In genomic region chr16:38743941-38744673, GRCm38 (mm10) we compare ENCODE assay signal across 22 mouse cellular contexts. TPM values are rescaled to one million over a fixed set of nuclear protein-coding genes. Genes with fewer than 3 reads are reported as not detected.
DNase-seq lines count a peak whose midpoint lies in the region; ATAC-seq and TF ChIP-seq lines count a peak whose summit lies in the region.
"Had no signal": no experiment of that assay in that cellular context is flagged by ENCODE, and none has a peak within 500 bp of the region (broad histone marks: within the 10 kb centered on the region; RNA-seq: fewer than 3 reads in every experiment).

No protein-coding gene starts in this region.

- no peaks in the 10 kb centered on the region for H3K9me3 ChIP-seq in heart, embryonic 13.5 days
- no peaks in the 10 kb centered on the region for H3K9me3 ChIP-seq in heart, embryonic 10.5 days
- H3K9me3 ChIP-seq: forebrain, embryonic 13.5 days; hindbrain, embryonic 13.5 days; limb, embryonic 15.5 days; liver, embryonic 15.5 days; midbrain, embryonic 10.5 days; neural tube, embryonic 13.5 days had no signal

- 87% methylated on average over 10 of the region's 10 CpGs for WGBS in heart, embryonic 13.5 days
- 86% methylated on average over 10 of the region's 10 CpGs for WGBS in heart, embryonic 10.5 days

- no peaks in the 10 kb centered on the region for H3K27me3 ChIP-seq in heart, embryonic 13.5 days (replicated peaks)
- no peaks in the 10 kb centered on the region for H3K27me3 ChIP-seq in heart, embryonic 10.5 days (ENCODE audit: insufficient read depth, poor library complexity, severe bottlenecking)
- H3K27me3 ChIP-seq: forebrain, embryonic 13.5 days; limb, embryonic 15.5 days had no signal

- intact Hi-C loops in gastrocnemius, adult 2 months (cut with DNase I) = no loop called here
- intact Hi-C loops in gastrocnemius, postnatal 36 days (cut with DNase I) = no loop called here

- no peak overlapping the region for H3K9ac ChIP-seq in heart, embryonic 13.5 days
- H3K9ac ChIP-seq: forebrain, embryonic 13.5 days; hindbrain, embryonic 13.5 days; limb, embryonic 15.5 days; liver, embryonic 15.5 days; neural tube, embryonic 13.5 days had no signal

- H3K27ac ChIP-seq in gastrocnemius, adult 2 months = peak overlapping the region; percentile 73
- H3K27ac ChIP-seq in heart, embryonic 13.5 days (replicated peaks) = no peak overlapping the region
- H3K27ac ChIP-seq in heart, embryonic 10.5 days = no peak overlapping the region
- H3K27ac ChIP-seq: forebrain, embryonic 13.5 days; hindbrain, embryonic 13.5 days; limb, embryonic 15.5 days; liver, embryonic 15.5 days; midbrain, embryonic 10.5 days; neural tube, embryonic 13.5 days had no signal

- 0 out of 2 replicates have a peak overlapping the region, but pooled peaks have one; percentile 97 for H3K4me2 ChIP-seq in heart, embryonic 13.5 days
- H3K4me2 ChIP-seq: forebrain, embryonic 13.5 days; hindbrain, embryonic 13.5 days; limb, embryonic 15.5 days; liver, embryonic 15.5 days had no signal

- peak overlapping the region; percentile 87; the same call in 1 of the 2 replicates for H3K4me3 ChIP-seq in gastrocnemius, adult 2 months
- H3K4me3 ChIP-seq in heart, embryonic 13.5 days = no peak overlapping the region
- H3K4me3 ChIP-seq in heart, embryonic 10.5 days = no peak overlapping the region
- H3K4me3 ChIP-seq: forebrain, embryonic 13.5 days; hindbrain, embryonic 13.5 days; limb, embryonic 15.5 days; liver, embryonic 15.5 days; midbrain, embryonic 10.5 days; neural tube, embryonic 13.5 days had no signal

- H3K4me1 ChIP-seq in heart, embryonic 13.5 days = peaks cover 18% of the 10 kb centered on the region
- peaks cover 7% of the 10 kb centered on the region; the same call in 1 of the 2 replicates for H3K4me1 ChIP-seq in heart, embryonic 10.5 days

- H3K36me3 ChIP-seq in heart, embryonic 13.5 days = peaks cover 8% of the 10 kb centered on the region
- H3K36me3 ChIP-seq in heart, embryonic 10.5 days = peaks cover 5% of the 10 kb centered on the region; the same call in 1 of the 2 replicates
- H3K36me3 ChIP-seq: hindbrain, embryonic 13.5 days; liver, embryonic 15.5 days; midbrain, embryonic 10.5 days had no signal

- DNase-seq in gastrocnemius, adult 2 months = no peak
- no peak for DNase-seq in gastrocnemius, postnatal 36 days
- DNase-seq in heart, embryonic 10.5 days (ENCODE audit: low spot score) = no peak
- DNase-seq in lung, adult 18-20 months = peak; percentile 6 to 73
- no peak for DNase-seq in lung, postnatal 4 days
- DNase-seq in lung, postnatal 36 days = peak; percentile 89
- no peak for DNase-seq in spleen, adult 12 weeks (ENCODE audit: low spot score)
- DNase-seq: adrenal gland, postnatal 25 days; cerebellum, postnatal 10 days; kidney, adult 8-10 months; layer of hippocampus, adult 9-11 months; thymus, adult 18-20 months; thymus, postnatal 36 days had no signal

- no peak for TF ChIP-seq CTCF in gastrocnemius, adult 2 months (IDR thresholded peaks at IDR 0.05)

- no peak for ATAC-seq in heart, embryonic 13.5 days (ENCODE audit: extremely low read depth, insufficient number of reproducible peaks, low FRiP score, low TSS enrichment)
- ATAC-seq: forebrain, embryonic 13.5 days; midbrain, embryonic 16.5 days had no signal

RNA-seq across cellular contexts. Expression of gene B4galt4, which starts 2.0 kb away (rescaled TPM):
- total RNA-seq in gastrocnemius, adult 2 months (2021) = 1 to 10 TPM; 3.3 to 7.0 TPM
- 1 to 10 TPM; 3.8 to 4.4 TPM for total RNA-seq in gastrocnemius, postnatal 36 days (2021)
- polyA plus RNA-seq in heart, embryonic 13.5 days (2015; fragmentation: Nextera tagmentation; extraction: Ambion mirVana) = 26.9 and 27.3 TPM in 2 replicates
- 28.5 and 34.6 TPM in 2 replicates for polyA plus RNA-seq in heart, embryonic 10.5 days (2016; fragmentation: Nextera tagmentation; extraction: Ambion mirVana)

RNA-seq across cellular contexts. Expression of gene Arhgap31, which starts 31.0 kb away (rescaled TPM):
- total RNA-seq in gastrocnemius, adult 2 months (2021) = 10 to 100 TPM; 11.9 to 18.6 TPM
- total RNA-seq in gastrocnemius, postnatal 36 days (2021) = 10 to 100 TPM; 12.3 to 12.4 TPM
- polyA plus RNA-seq in heart, embryonic 13.5 days (2015; fragmentation: Nextera tagmentation; extraction: Ambion mirVana) = 26.2 and 27.9 TPM in 2 replicates
- 27.7 and 37.4 TPM in 2 replicates for polyA plus RNA-seq in heart, embryonic 10.5 days (2016; fragmentation: Nextera tagmentation; extraction: Ambion mirVana)

RNA-seq across cellular contexts. Expression of gene Upk1b, which starts 56.0 kb away (rescaled TPM):
- total RNA-seq in gastrocnemius, adult 2 months (2021) = not detected
- total RNA-seq in gastrocnemius, postnatal 36 days (2021) = not detected
- polyA plus RNA-seq in heart, embryonic 13.5 days (2015; fragmentation: Nextera tagmentation; extraction: Ambion mirVana) = 17.4 and 19.3 TPM in 2 replicates
- 40.6 and 43.0 TPM in 2 replicates for polyA plus RNA-seq in heart, embryonic 10.5 days (2016; fragmentation: Nextera tagmentation; extraction: Ambion mirVana)
- total RNA-seq: gastrocnemius, adult 18-20 months had no signal
- polyA plus RNA-seq: forebrain, embryonic 13.5 days had no signal

Comparison
In these comparisons a context has a peak if more than half of its experiments do, and no peak if none do; other contexts are left out.
1. DNase-seq: peak in lung, adult 18-20 months (2 of 2) and lung, postnatal 36 days (single experiment); none in gastrocnemius, adult 2 months (single experiment), gastrocnemius, postnatal 36 days (0 of 2), heart, embryonic 10.5 days (single experiment), lung, postnatal 4 days (0 of 2) and spleen, adult 12 weeks (single experiment).